Mouse (Mus musculus) lung, adult 2 months (tissue): ENCODE measurements at regions not wholly inside any gene's neighbourhood (a gene's known extent, or its start where the extent isn't known, plus 50 kb on each side); places are given as distances from the start of the nearest gene placed in this dataset.

ENCODE experiments used
- CTCF ChIP-seq: fragments of 200-500 bp; IDR thresholded peaks from 2 replicates; pipeline ENCODE4 v1.5.1; 2011; ENCODE audit warnings: mild to moderate bottlenecking, low read length, control low read depth; ENCODE audit not compliant: insufficient read depth
- POLR2A ChIP-seq: fragments of 200-500 bp; IDR thresholded peaks from 2 replicates; pipeline ENCODE4 v1.6.1; 2011; ENCODE audit warnings: low read depth, mild to moderate bottlenecking, control low read depth, low read length, borderline replicate concordance; ENCODE audit errors: extremely low read depth

- TF ChIP-seq CTCF (no peak), POLR2A (no peak)
Measured at GRCm38 (mm10) chr6:67128503-67129463, 91.5 kb upstream of the Gadd45a start.
